Mouse (Mus musculus): ENCODE results near the gene Gstm3. TPM values are rescaled to one million over a fixed set of nuclear protein-coding genes. Genes with fewer than 3 reads are reported as not detected.
"Not testable (repeated sequence)": the region's sequence is repeated elsewhere in the genome, so short reads cannot be mapped to it uniquely, and the experiment has no call there.

Gene Gstm3
- 1.6 and 1.8 TPM in 2 replicates for polyA plus RNA-seq (2015; fragmentation: Nextera tagmentation; extraction: Ambion mirVana)

DNA sequence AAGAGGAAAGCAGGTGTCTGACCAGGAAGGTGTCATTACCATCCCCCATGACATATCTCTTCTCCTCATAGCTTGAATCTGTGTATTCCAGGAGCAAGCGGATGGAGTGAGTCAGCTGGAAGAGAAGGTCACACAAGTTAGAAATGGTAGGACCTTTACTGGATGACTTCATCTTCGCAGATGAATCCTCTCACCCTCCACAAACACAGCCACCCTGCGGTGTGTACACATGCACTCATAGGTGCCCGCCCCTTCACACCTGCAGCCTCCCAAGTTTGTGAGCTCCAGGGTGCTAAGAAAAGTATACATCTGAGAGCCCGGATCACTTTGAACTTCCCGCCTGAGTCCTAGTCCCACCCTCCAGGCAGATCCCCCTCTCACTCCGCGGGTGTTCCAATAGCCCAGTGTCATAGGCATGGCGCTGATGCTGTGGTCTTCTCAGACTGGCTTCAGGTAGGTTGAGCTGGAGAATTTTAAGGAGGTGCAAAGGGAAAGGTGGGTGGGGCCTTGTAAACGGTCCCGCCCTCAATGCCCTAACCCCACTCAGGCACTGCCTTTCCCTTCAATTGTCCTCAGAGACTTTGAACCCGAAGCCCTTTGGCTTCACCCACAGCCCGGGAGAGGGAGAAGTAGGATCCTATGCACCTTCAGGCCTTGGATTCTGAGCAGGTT lies at the start of gene Gstm3:
Gene Gstm3 (minus strand): TSS at position 560 of the 672 bp plus-strand sequence.
- no peak for DNase-seq (ENCODE audit: low spot score)

DNA sequence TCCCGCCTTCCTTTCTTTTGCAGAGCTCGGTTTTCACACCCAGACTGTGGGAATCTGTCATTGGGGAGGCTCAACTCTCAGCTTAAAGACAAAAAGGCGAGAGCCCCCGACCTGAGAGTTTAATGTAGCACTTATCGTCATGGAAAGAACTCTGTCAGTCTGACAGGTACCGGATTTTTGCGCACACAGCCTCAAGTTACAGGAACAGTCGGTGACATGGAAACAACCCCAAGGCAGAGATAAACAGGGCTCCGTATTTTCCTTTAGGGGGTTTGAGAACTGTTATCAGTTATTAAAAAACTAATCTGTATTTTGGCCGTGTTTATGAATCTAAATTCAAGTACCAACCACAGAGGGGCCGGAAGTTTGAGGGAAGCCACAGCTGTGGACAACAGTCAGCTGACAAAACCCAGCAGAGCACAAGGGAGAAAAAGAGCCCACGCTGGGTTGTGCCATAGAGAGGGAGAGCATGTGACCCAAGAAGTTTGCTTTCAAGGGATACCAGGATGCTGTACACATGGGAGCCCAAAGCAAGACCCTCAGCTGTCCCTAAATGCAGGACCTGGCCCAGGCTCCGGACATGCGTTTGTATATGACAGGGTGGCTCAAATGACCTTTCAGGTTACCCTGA lies 49.2 kb upstream of the Gstm3 start:
- DNase-seq (ENCODE audit: low spot score) = peak; percentile 30

DNA sequence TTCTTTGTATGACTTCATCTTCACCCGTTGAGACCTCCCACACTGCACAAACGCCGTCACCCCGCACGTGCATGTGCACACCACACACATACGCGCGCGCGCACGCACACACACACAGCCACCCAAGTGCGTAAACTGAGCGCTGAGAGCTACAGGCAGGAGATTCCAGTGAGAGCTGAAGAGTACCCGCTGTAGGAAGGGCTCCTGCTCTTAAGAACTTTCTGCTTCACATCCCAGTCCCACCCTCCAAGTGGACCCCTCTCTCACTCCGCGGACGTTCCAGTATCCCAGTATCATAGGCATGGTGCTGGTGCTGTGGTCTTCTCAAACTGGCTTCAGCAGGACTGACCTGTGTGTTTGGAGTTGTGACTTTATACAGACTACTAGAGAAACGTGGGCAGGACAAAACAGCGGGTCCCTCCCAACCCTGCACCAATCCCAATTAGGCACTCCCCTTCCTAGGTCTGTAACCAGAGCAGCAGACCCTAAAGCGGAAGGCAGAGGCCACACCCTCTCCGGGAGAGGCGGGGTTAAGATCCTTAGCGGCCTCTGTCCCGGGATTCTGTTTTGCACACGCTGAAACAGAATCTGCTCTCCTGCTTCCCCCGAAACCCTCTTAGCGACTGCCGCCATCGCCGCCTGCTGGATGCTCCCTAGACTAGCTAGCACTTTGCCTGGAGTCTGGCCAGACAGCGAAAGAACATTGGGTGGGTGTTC lies 48.5 kb upstream of the Gstm3 start, which contains the start of gene Gstm1:
Gene Gstm1 (minus strand): TSS at position 501 of the 717 bp plus-strand sequence.
- peak; percentile 84 for DNase-seq (ENCODE audit: low spot score)

GRCm38 (mm10) chr3:108016468-108016867 lies 47.4 kb upstream of the Gstm3 start:
- not testable (repeated sequence) for DNase-seq (ENCODE audit: low spot score)

DNA sequence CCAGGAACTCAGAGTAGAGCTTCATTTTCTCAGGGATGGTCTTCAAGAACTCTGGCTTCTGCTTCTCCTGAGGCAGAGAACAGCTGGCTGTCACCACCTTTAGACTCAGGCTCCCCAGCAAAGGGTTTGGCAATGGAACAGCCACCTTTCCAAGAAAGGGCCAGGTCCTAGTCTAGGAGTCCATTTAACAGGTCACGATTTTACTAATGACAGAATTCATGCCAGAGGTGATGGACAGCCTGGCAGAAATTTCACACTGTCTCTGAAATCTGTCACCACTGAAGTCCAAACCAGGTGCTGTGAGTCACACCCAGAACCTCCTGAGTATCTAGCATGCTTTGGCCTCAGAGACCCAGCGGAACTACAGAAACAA lies 45.9 kb upstream of the Gstm3 start:
- DNase-seq (ENCODE audit: low spot score) = no peak

- DNase-seq (ENCODE audit: low spot score) = no peak
Observed at GRCm38 (mm10) chr3:108014098-108014973, 45.3 kb upstream of the Gstm3 start.

DNA sequence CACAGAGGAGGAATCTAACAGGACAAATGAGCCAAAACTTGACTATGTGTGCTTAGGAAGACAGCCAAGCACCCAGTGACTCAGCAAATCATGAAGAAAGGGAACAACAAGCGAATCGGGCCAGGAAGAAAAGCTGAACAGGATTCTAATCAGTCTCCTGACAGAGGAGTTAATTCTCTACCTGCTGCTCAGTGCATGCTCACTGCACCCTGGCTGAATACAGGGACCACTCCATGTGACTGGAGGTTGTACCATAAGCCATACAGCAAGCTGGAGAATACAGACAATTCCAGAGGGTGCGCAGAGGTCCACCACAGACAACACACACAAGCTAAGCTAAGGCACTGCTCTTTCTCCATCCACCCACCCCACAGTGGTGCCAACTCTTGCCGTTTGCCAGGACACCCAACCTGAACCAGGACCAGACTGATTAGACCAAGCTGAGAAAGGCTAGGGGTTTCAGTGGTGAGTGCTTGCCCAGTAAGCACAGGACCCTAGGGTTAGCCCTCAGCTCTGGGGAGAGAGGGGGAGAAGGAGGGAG lies 44.3 kb upstream of the Gstm3 start:
- no peak for DNase-seq (ENCODE audit: low spot score)

DNA sequence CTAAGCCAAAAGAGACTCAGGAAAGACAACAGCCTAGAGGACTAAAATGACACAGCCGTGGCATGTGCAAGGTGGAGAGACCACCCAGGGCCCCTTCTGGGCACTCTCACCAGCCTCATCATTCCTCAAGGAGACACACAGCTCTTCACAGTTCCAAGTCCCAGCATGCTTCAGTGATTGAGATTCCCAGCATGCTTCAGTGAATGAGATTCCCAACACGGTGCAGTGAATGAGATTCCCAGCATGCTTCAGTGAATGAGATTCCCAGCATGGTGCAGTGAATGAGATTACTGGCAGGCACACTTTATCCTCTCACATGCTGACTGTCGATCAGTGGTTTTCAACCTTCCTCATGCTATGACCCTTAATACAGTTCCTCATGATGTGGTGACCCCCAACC lies 42.5 kb upstream of the Gstm3 start:
- DNase-seq (ENCODE audit: low spot score) = no peak

GRCm38 (mm10) chr3:108010286-108010685 lies 41.2 kb upstream of the Gstm3 start:
- no peak for DNase-seq (ENCODE audit: low spot score)

- DNase-seq (ENCODE audit: low spot score) = no peak
Observed at GRCm38 (mm10) chr3:108002021-108002420, 32.9 kb upstream of the Gstm3 start.

GRCm38 (mm10) chr3:107999491-107999890 lies 30.4 kb upstream of the Gstm3 start:
- no peak for DNase-seq (ENCODE audit: low spot score)

DNA sequence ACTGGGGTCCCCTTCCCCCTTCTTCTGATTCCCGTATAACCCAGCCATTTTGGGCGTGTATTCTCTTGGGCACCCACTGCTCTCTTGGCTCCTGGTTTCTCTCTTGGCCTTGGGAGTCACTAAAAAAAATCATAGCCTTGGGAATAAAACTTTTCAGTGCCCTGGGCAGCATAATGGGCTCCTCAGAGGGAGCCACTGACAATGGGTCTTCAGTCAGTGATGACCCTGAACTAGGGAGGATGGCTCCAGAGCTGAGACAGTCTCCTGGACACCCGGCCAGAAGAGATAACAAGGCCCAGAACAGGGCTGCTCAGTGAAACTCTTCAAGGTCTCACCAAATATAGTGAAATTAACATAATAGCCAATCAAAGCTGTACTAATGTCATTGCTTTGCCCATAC lies 29.5 kb upstream of the Gstm3 start:
- DNase-seq (ENCODE audit: low spot score) = no peak

DNA sequence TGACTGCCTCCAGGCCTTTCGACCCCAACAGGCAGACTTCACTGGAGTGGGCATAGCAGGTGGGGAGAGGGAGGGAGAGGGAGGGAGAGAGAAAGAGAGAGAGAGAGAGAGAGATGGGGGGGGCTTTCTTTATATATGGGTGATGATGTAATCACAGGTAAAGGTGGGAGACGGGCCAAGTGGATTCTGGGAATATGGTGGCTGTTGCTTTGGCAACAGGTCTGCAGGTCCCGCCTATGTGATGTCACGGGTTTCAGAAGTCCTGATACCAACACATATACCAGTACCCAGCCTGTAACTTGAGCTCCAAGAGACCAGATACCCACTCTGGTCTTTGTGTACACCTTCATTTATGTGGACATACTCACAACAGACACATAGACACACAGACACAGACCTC lies 27.5 kb upstream of the Gstm3 start:
- DNase-seq (ENCODE audit: low spot score) = no peak

- not testable (repeated sequence) for DNase-seq (ENCODE audit: low spot score)
Observed at GRCm38 (mm10) chr3:107995974-107996373, 26.9 kb upstream of the Gstm3 start.

- DNase-seq (ENCODE audit: low spot score) = no peak
Observed at GRCm38 (mm10) chr3:107986041-107986562, 17.0 kb upstream of the Gstm3 start, which contains the start of gene Gstm2. Gene Gstm2, minus strand, starts transcription at chr3:107986453.

DNA sequence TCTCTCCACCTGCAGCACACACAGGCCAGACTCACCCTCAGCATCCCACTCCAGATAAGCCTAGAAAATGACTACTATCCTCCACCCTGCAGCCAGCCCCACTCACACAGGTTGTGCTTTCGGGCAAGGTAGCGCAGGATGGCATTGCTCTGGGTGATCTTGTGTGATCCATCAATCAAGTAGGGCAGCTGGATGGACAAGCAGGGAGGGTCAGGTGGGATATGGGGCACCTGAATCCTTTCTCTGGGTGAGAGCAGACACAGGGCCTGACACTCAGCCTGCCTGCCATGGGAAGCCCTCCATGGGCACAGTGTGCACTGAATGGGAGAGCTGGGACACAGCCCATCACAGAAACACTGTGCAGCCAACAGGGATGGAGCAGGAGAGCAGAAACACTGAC lies 16.1 kb upstream of the Gstm3 start:
- DNase-seq (ENCODE audit: low spot score) = not testable (repeated sequence)

- no peak for DNase-seq (ENCODE audit: low spot score)
Observed at GRCm38 (mm10) chr3:107984471-107984870, 15.4 kb upstream of the Gstm3 start.

GRCm38 (mm10) chr3:107983771-107984170 lies 14.7 kb upstream of the Gstm3 start:
- no peak for DNase-seq (ENCODE audit: low spot score)

DNA sequence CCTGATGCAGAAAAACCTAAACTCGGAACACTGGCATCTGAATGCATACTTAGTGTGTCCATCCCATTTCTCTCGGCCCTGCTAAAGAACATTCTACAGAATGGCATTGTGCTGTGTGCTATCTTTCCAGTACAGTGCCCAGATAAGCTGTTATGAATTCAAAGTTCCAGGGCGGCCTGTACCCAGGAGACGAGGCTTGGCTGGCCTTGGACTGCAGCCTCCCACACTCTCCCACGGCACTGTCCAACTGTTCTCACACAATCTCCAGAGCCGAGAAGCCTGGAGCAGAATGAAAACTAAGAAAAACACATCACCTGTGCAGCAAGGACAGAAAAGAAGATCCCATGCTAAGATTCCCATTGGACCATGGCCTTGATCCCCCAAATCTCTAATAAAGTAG lies 13.6 kb upstream of the Gstm3 start:
- no peak for DNase-seq (ENCODE audit: low spot score)

DNA sequence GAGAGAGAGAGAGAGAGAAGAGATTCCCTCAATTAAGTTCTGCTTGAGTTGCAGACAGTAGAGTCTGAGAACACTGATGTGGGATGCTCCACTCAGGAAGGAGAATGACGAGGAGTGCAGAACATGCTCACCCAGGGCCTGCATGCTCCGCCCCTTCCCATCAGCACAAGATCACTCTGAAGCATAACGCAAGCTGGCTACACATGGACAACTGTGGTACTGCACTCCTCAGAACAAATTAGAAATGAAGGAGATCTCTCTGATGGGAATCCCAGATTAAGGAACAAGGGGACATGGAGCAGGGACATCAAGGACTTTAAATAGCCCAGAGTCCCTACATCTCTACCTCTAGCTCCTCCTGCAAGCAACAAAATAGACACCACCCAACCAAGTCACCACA lies 12.2 kb upstream of the Gstm3 start:
- DNase-seq (ENCODE audit: low spot score) = no peak

GRCm38 (mm10) chr3:107977691-107978090 lies 8.6 kb upstream of the Gstm3 start:
- DNase-seq (ENCODE audit: low spot score) = no peak
